Mouse (Mus musculus): Measurements from ENCODE around the gene Pde6g. TPM values are rescaled to one million over a fixed set of nuclear protein-coding genes. Genes with fewer than 3 reads are reported as not detected.

The Pde6g gene
- polyA plus RNA-seq, 1 experiment: 0.14 TPM

- TF ChIP-seq POLR2A (IDR thresholded peaks at IDR 0.05; ENCODE audit: low read depth, low read length): no peak
- no peak for TF ChIP-seq CTCF (IDR thresholded peaks at IDR 0.05; ENCODE audit: extremely low read depth, insufficient read depth, insufficient read length, insufficient replicate concordance)
- Histone ChIP-seq H3K4me3 (ENCODE audit: extremely low read depth, insufficient read depth, insufficient read length) (no peak overlapping the region), H3K36me3 (ENCODE audit: control insufficient read depth, insufficient read depth, low read length) (0 out of 2 replicates have a peak, but pooled peaks cover 2% of the 10 kb centered on the region), H3K4me1 (ENCODE audit: control insufficient read depth, insufficient read depth, insufficient read length) (no peaks in the 10 kb centered on the region; the same call in 1 of the 2 replicates), H3K27ac (ENCODE audit: insufficient read depth, low read length) (no peak overlapping the region), H3K27me3 (ENCODE audit: control insufficient read depth, insufficient read depth, low read length) (no peaks in the 10 kb centered on the region)
- no peak for DNase-seq (ENCODE audit: low read depth in 1 of 2, low spot score in 2 of 2)
- 95% methylated on average over 3 of the region's 3 CpGs for WGBS
Measured at GRCm38 (mm10) chr11:120497436-120497835, 44.1 kb upstream of the Pde6g start.

- H3K27me3 ChIP-seq (ENCODE audit: control insufficient read depth, insufficient read depth, low read length): no peaks in the 10 kb centered on the region
- no peak overlapping the region for H3K27ac ChIP-seq (ENCODE audit: insufficient read depth, low read length)
- 0 out of 2 replicates have a peak, but pooled peaks cover 4% of the 10 kb centered on the region for H3K36me3 ChIP-seq (ENCODE audit: control insufficient read depth, insufficient read depth, low read length)
- TF ChIP-seq POLR2A (IDR thresholded peaks at IDR 0.05; ENCODE audit: low read depth, low read length): no peak
- H3K4me1 ChIP-seq (ENCODE audit: control insufficient read depth, insufficient read depth, insufficient read length): peaks cover 10% of the 10 kb centered on the region; the same call in 1 of the 2 replicates
- DNase-seq (ENCODE audit: low read depth in 1 of 2, low spot score in 2 of 2): no peak
- no peak overlapping the region for H3K4me3 ChIP-seq (ENCODE audit: extremely low read depth, insufficient read depth, insufficient read length)
- 94% methylated on average over 3 of the region's 3 CpGs for WGBS
Measured at GRCm38 (mm10) chr11:120493911-120494310, 40.6 kb upstream of the Pde6g start.

GRCm38 (mm10) chr11:120493351-120493750 lies 40.1 kb upstream of the Pde6g start:
- Histone ChIP-seq H3K4me3 (ENCODE audit: extremely low read depth, insufficient read depth, insufficient read length) (no peak overlapping the region), H3K27ac (ENCODE audit: insufficient read depth, low read length) (no peak overlapping the region), H3K27me3 (ENCODE audit: control insufficient read depth, insufficient read depth, low read length) (no peaks in the 10 kb centered on the region), H3K36me3 (ENCODE audit: control insufficient read depth, insufficient read depth, low read length) (0 out of 2 replicates have a peak, but pooled peaks cover 7% of the 10 kb centered on the region), H3K4me1 (ENCODE audit: control insufficient read depth, insufficient read depth, insufficient read length) (peaks cover 10% of the 10 kb centered on the region; the same call in 1 of the 2 replicates)
- WGBS: 87% methylated on average over 3 of the region's 3 CpGs
- DNase-seq (ENCODE audit: low read depth in 1 of 2, low spot score in 2 of 2): no peak
- TF ChIP-seq CTCF (IDR thresholded peaks at IDR 0.05; ENCODE audit: extremely low read depth, insufficient read depth, insufficient read length, insufficient replicate concordance) (no peak), POLR2A (IDR thresholded peaks at IDR 0.05; ENCODE audit: low read depth, low read length) (no peak)

- 43% methylated on average over 3 of the region's 3 CpGs for WGBS
- peaks cover 10% of the 10 kb centered on the region; the same call in 1 of the 2 replicates for H3K36me3 ChIP-seq (ENCODE audit: control insufficient read depth, insufficient read depth, low read length)
- TF ChIP-seq CTCF (IDR thresholded peaks at IDR 0.05; ENCODE audit: extremely low read depth, insufficient read depth, insufficient read length, insufficient replicate concordance) (no peak), POLR2A (IDR thresholded peaks at IDR 0.05; ENCODE audit: low read depth, low read length) (no peak)
Measured at GRCm38 (mm10) chr11:120492878-120493203, 39.5 kb upstream of the Pde6g start.

GRCm38 (mm10) chr11:120492024-120492877 lies 39.0 kb upstream of the Pde6g start:
- Histone ChIP-seq H3K36me3 (ENCODE audit: control insufficient read depth, insufficient read depth, low read length) (peaks cover 13% of the 10 kb centered on the region; the same call in 1 of the 2 replicates), H3K4me1 (ENCODE audit: control insufficient read depth, insufficient read depth, insufficient read length) (peaks cover 10% of the 10 kb centered on the region; the same call in 1 of the 2 replicates), H3K27me3 (ENCODE audit: control insufficient read depth, insufficient read depth, low read length) (no peaks in the 10 kb centered on the region), H3K4me3 (ENCODE audit: extremely low read depth, insufficient read depth, insufficient read length) (peak overlapping the region; percentile 73), H3K27ac (ENCODE audit: insufficient read depth, low read length) (peak overlapping the region; percentile 10; the same call in 1 of the 2 replicates)
- DNase-seq (ENCODE audit: low read depth in 1 of 2, low spot score in 2 of 2): peak in 1 of 2 experiments; percentile 36
- TF ChIP-seq POLR2A (IDR thresholded peaks at IDR 0.05; ENCODE audit: low read depth, low read length) (no peak), CTCF (IDR thresholded peaks at IDR 0.05; ENCODE audit: extremely low read depth, insufficient read depth, insufficient read length, insufficient replicate concordance) (no peak)
- under 1% methylated on average over 48 of the region's 48 CpGs for WGBS

More at GRCm38 (mm10) chr11:120492878-120493203, 39.5 kb upstream of the Pde6g start:
- DNase-seq (ENCODE audit: low read depth in 1 of 2, low spot score in 2 of 2): no peak
- Histone ChIP-seq H3K27me3 (ENCODE audit: control insufficient read depth, insufficient read depth, low read length) (no peaks in the 10 kb centered on the region), H3K4me1 (ENCODE audit: control insufficient read depth, insufficient read depth, insufficient read length) (peaks cover 10% of the 10 kb centered on the region; the same call in 1 of the 2 replicates), H3K4me3 (ENCODE audit: extremely low read depth, insufficient read depth, insufficient read length) (no peak overlapping the region), H3K27ac (ENCODE audit: insufficient read depth, low read length) (no peak overlapping the region)

- TF ChIP-seq CTCF (IDR thresholded peaks at IDR 0.05; ENCODE audit: extremely low read depth, insufficient read depth, insufficient read length, insufficient replicate concordance): no peak
- TF ChIP-seq POLR2A (IDR thresholded peaks at IDR 0.05; ENCODE audit: low read depth, low read length): no peak
- whole genome bisulfite sequencing: 1% methylated on average over 35 of the region's 35 CpGs
Measured at GRCm38 (mm10) chr11:120491317-120492023, 38.2 kb upstream of the Pde6g start, which contains the start of gene Slc25a10. TSS of gene Slc25a10 (plus strand) at chr11:120491840.

More at GRCm38 (mm10) chr11:120491317-120492023, 38.2 kb upstream of the Pde6g start, which contains the start of gene Slc25a10:
- Histone ChIP-seq H3K27ac (ENCODE audit: insufficient read depth, low read length) (peak within 1 kb of the TSS; percentile 10; the same call in 1 of the 2 replicates), H3K36me3 (ENCODE audit: control insufficient read depth, insufficient read depth, low read length) (peaks cover 16% of the 10 kb centered on the region; the same call in 1 of the 2 replicates), H3K4me3 (ENCODE audit: extremely low read depth, insufficient read depth, insufficient read length) (peak within 1 kb of the TSS; percentile 73), H3K4me1 (ENCODE audit: control insufficient read depth, insufficient read depth, insufficient read length) (peaks cover 10% of the 10 kb centered on the region; the same call in 1 of the 2 replicates), H3K27me3 (ENCODE audit: control insufficient read depth, insufficient read depth, low read length) (no peaks in the 10 kb centered on the region)
- peak in 1 of 2 experiments; percentile 79 for DNase-seq (ENCODE audit: low read depth in 1 of 2, low spot score in 2 of 2)

Measured in spleen, adult 2 months (tissue).